Mouse (Mus musculus) kidney, postnatal 4 days (tissue): Measurements from ENCODE around the gene Fam136a.
"Not testable (repeated sequence)": the region's sequence is repeated elsewhere in the genome, so short reads cannot be mapped to it uniquely, and the experiment has no call there.

ENCODE experiments used
- DNase-seq, 2 experiments: peaks; one replicate each; pipeline ENCODE4 v3.0.0; 2021; ENCODE audit warnings: mixed read lengths in 2 of 2

Gene Fam136a

GRCm38 (mm10) chr6:86368479-86368878 lies 3.0 kb downstream of the Fam136a start:
- no peak for DNase-seq

- DNase-seq, result no peak
These were observed 4.8 kb downstream of the Fam136a start for GRCm38 (mm10) chr6:86370093-86370713.

GRCm38 (mm10) chr6:86370764-86371339 lies 5.4 kb downstream of the Fam136a start, which contains the start of gene Snrpg:
Snrpg (plus strand) TSS chr6:86371304.
- DNase-seq, result no peak

GRCm38 (mm10) chr6:86371340-86371911 lies 6.0 kb downstream of the Fam136a start:
- DNase-seq, result peak; percentile 97 to 98

GRCm38 (mm10) chr6:86371950-86372516 lies 6.6 kb downstream of the Fam136a start:
- DNase-seq, result peak in 1 of 2 experiments; percentile 15

- DNase-seq, result no peak
These were observed 8.1 kb downstream of the Fam136a start for GRCm38 (mm10) chr6:86373556-86373955.

- DNase-seq, result no peak
These were observed 12.9 kb downstream of the Fam136a start for GRCm38 (mm10) chr6:86378341-86378740.

GRCm38 (mm10) chr6:86380112-86380511 lies 14.7 kb downstream of the Fam136a start:
- DNase-seq, result not testable (repeated sequence)

- no peak for DNase-seq
These were observed 17.1 kb downstream of the Fam136a start for GRCm38 (mm10) chr6:86382551-86382950.

GRCm38 (mm10) chr6:86383370-86383769 lies 17.9 kb downstream of the Fam136a start:
- no peak for DNase-seq

- no peak for DNase-seq
These were observed 19.2 kb downstream of the Fam136a start for GRCm38 (mm10) chr6:86384692-86385091.

- no peak for DNase-seq
These were observed 20.1 kb downstream of the Fam136a start for GRCm38 (mm10) chr6:86385362-86386104.

- peak; percentile 74 to 83 for DNase-seq
These were observed 21.9 kb downstream of the Fam136a start for GRCm38 (mm10) chr6:86387313-86387712.

- peak in 1 of 2 experiments; percentile 52 for DNase-seq
These were observed 23.0 kb downstream of the Fam136a start for GRCm38 (mm10) chr6:86388461-86388860.

GRCm38 (mm10) chr6:86391326-86391725 lies 25.9 kb downstream of the Fam136a start:
- no peak for DNase-seq

GRCm38 (mm10) chr6:86393187-86393586 lies 27.7 kb downstream of the Fam136a start:
- peak in 1 of 2 experiments; percentile 24 for DNase-seq

- no peak for DNase-seq
These were observed 28.8 kb downstream of the Fam136a start for GRCm38 (mm10) chr6:86394078-86394720.

- DNase-seq, result no peak
These were observed 29.6 kb downstream of the Fam136a start for GRCm38 (mm10) chr6:86395021-86395420.

- DNase-seq, result no peak
These were observed 30.5 kb downstream of the Fam136a start for GRCm38 (mm10) chr6:86395969-86396368.

- peak; percentile 94 to 95 for DNase-seq
These were observed 31.3 kb downstream of the Fam136a start, which contains the start of gene Pcyox1 for GRCm38 (mm10) chr6:86396581-86397256. Pcyox1 (minus strand) TSS chr6:86397154.

- DNase-seq, result no peak
These were observed 32.0 kb downstream of the Fam136a start for GRCm38 (mm10) chr6:86397257-86397980.
